Mouse (Mus musculus): ENCODE results near the gene Macrod1.

Macrod1 gene

DNA sequence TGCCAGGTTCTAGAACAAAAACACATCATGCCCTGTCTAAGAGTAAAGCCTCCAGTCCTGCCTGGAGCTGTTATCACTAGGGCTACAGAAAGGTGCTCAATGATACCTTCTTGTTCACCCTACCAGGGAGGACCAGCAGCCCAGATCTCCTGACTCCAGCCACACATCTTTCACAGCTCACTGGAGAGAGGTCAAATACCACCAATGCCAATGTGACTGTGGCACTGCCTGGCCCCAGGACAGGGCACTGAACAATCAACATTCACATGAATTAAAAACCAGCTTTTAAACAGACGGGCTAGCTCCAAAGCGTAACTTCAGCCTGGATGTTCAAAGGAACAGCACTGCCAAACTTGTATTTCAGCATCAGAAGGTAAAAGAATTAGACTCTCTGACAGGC lies 179.4 kb downstream of the Macrod1 start:
- DNase-seq (ENCODE audit: low read depth, low spot score), result no peak

- DNase-seq (ENCODE audit: low read depth, low spot score), result no peak
Observed at GRCm38 (mm10) chr19:7236742-7237141, 180.1 kb downstream of the Macrod1 start.

DNA sequence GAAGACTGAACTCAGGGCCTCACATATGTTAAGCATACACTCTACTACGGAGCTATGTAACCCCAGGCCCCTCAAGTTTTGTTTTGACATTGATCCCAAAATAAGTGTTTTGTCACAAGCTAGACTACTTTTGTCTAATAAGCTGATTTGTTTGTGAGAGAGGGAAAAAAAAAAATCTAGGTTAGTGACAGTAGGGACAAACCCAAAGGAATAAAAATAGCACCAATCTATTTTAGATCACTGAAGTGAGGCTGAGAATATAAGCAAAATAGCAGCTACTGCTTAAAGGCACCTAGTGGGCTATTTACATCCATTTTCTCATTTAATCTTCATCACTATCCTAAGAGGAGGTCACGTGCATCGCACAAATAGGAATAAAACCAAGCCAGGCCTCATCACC lies 183.0 kb downstream of the Macrod1 start:
- no peak for DNase-seq (ENCODE audit: low read depth, low spot score)

- DNase-seq (ENCODE audit: low read depth, low spot score), result no peak
Observed at GRCm38 (mm10) chr19:7240291-7240690, 183.7 kb downstream of the Macrod1 start.

DNA sequence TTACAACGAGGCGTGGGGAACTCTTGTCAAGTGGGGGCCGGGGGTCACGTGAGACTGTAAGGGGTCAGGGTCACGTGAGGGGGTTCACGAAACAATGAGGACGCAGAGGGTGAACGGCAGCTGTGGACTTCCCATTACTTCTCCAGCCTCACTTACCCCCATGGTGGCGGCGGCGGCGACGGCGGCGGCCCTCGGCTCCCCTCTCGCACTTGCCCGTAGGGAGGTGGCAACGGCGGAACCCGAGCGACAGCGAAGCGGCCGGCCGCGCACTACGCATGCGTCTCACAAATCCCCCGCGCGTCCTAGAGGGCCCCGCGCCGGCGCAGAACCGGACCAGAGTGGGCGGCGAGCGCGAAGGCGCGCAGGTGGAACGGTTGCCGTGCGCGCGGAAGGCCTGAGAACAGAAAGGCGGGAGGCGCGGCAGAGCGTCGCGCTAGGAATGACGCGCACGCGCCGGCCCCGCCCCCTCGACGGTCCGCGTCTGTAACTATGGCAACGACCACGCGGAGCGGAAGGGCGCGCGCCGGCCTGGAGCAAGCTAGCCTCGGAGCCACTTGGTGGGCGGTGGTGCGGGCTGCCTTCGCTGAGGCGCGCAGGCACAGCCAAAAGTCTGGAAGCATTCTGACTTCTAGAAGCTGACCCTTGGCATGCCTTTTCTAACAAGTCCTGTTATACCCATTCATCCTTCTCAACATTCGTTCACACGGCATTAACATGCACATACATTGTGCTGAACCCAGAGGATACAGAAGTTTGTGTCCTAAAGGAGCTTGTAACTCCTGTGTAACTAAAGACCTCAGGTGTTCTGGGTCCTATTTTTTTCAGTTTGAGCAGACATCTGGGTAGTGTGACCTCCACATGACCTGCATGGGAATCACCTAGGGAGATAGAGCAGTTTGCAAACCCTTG lies 184.4 kb downstream of the Macrod1 start, which contains the start of gene Naa40:
Gene Naa40 (minus strand): TSS at position 402 of the 909 bp plus-strand sequence.
- peak; percentile 94 for DNase-seq (ENCODE audit: low read depth, low spot score)

GRCm38 (mm10) chr19:7246021-7246420 lies 189.4 kb downstream of the Macrod1 start:
- DNase-seq (ENCODE audit: low read depth, low spot score), result no peak
